Mouse (Mus musculus) CD8-positive naive resting alpha-beta T cell, adult 2 months (primary cell): ENCODE data around the gene Hivep1.
A peak's percentile ranks its signal among the peaks of the same experiment; 100 is the strongest.

Experiments used
- DNase-seq, 2 experiments: peaks; one replicate each; pipeline ENCODE4 v3.0.0; 2022; ENCODE audit warnings: low read depth in 2 of 2, low spot score in 2 of 2

Hivep1 gene

DNA sequence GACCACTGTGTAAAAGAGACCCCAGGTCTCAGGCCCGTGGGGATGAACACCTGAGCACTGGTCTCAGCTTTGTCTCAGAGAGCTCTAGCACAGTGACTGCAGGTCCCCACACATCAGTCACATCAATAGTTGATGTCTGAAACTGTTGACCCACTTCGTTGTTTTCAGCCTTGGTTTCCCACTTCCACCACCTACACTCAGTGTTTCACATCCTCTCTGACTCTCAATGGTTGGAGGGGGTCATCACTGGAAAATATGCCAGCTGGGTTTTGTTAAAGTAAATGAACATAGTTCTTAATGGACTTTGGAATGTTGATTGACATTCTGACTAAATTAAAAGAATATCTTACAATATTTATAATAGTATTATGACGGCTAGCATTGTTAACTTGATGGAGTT, 58.6 kb downstream of the Hivep1 start:
- no peak for DNase-seq

GRCm38 (mm10) chr13:42112071-42112470, 60.2 kb downstream of the Hivep1 start:
- no peak for DNase-seq

- no peak for DNase-seq
Measured at GRCm38 (mm10) chr13:42112748-42113147, 60.9 kb downstream of the Hivep1 start.

GRCm38 (mm10) chr13:42113601-42114000, 61.8 kb downstream of the Hivep1 start:
- DNase-seq, result no peak

DNA sequence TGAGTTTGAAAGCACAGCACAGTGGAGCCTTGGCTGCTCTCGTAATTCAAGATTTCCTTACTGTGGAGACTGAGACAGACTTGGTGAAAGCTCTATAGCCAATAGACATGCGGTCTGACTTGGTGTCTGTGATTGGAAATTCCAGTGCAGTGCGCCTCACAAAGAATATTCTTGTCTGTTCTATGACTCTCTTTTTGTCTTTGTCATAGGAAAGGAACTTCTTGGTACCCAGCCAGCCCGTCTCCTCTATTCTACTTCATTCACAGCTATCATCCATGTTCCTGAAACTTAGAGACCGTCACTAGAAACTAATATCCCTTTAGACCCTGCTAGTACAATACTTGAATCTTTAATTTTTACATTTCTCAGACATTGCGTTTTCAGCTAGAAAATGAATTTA, 64.5 kb downstream of the Hivep1 start:
- no peak for DNase-seq

- DNase-seq, result no peak
Measured at GRCm38 (mm10) chr13:42119062-42119461, 67.2 kb downstream of the Hivep1 start.

- no peak for DNase-seq
Measured at GRCm38 (mm10) chr13:42121106-42121776, 69.4 kb downstream of the Hivep1 start.

- no peak for DNase-seq
Measured at GRCm38 (mm10) chr13:42121777-42122682, 70.2 kb downstream of the Hivep1 start.

- DNase-seq, result peak in 1 of 2 experiments; percentile 15
Measured at GRCm38 (mm10) chr13:42144627-42145026, 92.8 kb downstream of the Hivep1 start.

- DNase-seq, result no peak
Measured at GRCm38 (mm10) chr13:42149328-42150071, 97.7 kb downstream of the Hivep1 start.

- no peak for DNase-seq
Measured at GRCm38 (mm10) chr13:42150072-42150450, 98.2 kb downstream of the Hivep1 start.

GRCm38 (mm10) chr13:42150462-42151127, 98.8 kb downstream of the Hivep1 start:
- no peak for DNase-seq

DNA sequence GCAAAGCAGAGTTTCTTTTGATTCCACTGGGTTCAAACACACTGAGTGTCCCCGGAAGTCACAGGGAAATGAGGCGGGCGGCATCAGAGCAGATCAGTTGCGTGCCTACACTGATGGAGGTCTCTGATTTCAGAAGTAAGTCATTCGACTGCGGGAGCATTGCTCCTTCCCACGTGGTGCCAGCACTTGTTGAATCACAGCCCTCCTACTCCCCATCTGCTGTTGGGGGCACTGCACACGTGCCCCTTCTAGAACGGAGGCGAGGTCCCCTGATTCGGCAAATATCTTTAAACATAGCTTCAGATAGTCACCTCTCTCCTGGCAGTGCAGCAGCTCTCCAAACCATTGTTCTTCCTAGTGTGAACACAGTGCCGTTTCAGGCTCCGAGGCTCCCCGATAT, 106.4 kb downstream of the Hivep1 start:
- no peak for DNase-seq

DNA sequence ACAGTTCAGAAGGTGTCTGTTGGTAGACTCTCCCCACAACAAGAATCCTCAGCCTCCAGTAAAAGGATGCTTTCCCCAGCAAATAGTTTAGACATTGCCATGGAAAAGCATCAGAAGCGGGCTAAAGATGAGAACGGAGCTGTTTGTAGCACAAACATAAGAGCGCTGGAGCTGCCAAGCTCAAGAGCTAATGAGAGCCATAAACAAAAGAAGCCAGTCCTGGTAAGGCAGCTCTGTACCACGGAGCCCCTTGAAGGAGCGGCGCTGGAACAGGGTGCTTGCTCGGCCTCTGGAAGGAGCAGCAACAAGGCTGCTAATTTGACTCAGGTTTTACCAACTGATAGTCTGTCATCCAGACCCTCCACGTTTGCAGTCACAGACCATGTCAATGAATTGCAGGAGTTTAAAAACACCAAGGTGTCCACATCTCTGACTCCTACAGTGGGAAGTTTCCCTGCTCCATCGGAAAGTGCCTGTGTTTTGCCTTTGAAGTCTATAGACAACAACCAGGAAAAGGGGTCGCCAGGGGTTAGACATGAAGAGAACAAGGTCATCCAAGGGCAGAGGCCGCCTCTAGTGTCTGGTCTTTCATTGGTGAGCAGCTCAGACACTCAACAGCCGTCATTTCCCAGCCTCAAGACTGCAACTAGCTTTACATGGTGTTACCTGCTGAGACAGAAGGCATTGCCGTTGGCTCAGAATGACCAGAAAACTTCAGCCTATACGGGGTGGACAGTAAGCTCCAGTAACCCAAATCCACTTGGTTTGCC, 107.8 kb downstream of the Hivep1 start:
- DNase-seq, result no peak

DNA sequence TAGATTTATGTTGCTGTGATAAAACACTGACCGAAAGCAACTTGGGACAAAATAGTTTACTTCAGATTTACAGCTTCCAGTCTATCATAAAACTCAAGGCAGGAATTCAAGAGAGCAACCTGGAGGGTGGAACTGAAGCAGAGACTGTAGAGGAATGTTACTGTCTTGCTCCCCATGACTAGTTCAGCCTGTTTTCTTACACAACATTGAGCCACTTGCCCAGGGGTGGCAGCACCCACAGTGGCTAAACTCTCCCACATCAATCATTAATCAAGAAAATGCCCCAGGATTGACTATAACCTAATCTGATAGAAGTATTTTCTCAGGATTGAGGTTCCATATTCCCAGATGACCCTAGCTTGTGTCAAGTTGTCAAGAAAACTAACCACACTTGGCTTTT, 119.0 kb downstream of the Hivep1 start:
- DNase-seq, result no peak

- DNase-seq, result no peak
Measured at GRCm38 (mm10) chr13:42174827-42175420, 123.1 kb downstream of the Hivep1 start.

GRCm38 (mm10) chr13:42182635-42183034, 130.8 kb downstream of the Hivep1 start:
- DNase-seq, result no peak

DNA sequence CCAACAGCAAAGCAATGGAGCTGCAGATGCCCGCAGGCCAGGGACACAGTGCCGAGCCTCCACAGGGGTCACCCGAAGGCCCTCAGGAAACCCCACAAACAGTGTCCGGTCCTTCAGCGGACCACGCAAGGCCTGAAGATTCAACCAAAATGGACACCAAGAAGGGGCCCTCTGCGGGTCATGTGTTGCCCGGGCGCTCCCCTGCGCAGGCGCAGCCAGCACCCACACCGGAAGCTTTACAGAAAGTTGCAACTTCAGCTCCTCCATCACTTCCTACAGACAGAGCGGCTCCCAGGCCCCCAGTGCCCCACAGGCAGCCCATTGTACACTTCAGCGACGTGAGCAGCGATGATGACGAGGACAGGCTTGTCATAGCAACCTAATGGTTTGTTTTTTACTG, 132.3 kb downstream of the Hivep1 start:
- no peak for DNase-seq

DNA sequence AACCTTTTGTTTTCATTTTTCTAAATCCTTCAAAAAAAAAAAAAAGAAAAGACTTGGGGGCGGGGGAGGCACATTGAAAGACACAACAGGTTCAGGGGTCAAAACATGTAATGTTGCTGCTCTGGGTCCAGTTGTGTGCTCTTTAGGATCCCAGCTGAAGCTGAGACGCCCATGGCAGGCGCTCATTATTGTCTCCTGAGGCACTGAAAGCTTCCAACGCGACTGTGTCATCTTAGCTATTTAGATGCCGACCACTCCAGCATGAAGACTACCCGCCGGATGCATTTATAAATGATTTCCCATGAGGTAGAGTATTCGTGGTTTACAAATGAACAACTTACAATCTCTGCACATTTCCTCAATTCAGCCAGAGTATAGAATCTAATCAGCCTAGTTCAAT, 141.2 kb downstream of the Hivep1 start:
- DNase-seq, result no peak

DNA sequence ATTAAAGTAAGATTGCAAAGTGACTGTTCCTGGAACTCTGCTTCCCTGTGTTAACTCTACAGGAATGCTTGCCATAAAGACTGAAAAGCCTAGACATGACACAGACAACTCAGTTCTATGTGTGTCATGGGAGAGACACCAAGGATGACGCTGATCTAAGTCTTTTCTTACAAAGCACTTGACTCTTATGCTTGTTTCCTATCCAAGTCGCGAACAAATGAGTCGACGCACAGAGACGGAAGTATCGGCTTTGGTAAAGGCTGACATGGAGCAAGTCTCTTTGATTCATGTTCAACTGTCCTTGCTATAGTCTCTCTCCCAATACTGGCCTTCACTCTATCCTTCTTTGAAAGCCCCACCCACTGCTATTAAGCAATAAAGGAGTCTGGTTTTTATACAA, 143.8 kb downstream of the Hivep1 start:
- no peak for DNase-seq
